Comparison of ENCODE assay signal across 8 mouse cellular contexts in genomic region chr15:102692991-102693411, GRCm38 (mm10). TPM values are rescaled to one million over a fixed set of nuclear protein-coding genes. Genes with fewer than 3 reads are reported as not detected.
DNase-seq lines count a peak whose midpoint lies in the region; ATAC-seq and TF ChIP-seq lines count a peak whose summit lies in the region.

No protein-coding gene starts in this region.

- 0 out of 4 replicates have a peak, but pooled peaks cover 0 to 3% of the 10 kb centered on the region in 2 experiments for H3K4me1 ChIP-seq in CH12.LX (ENCODE audit: control insufficient read depth in 1 of 2, insufficient read depth in 2 of 2)
- peaks cover 34% of the 10 kb centered on the region for H3K4me1 ChIP-seq in forebrain, embryonic 12.5 days
- no peaks in the 10 kb centered on the region; the same call in 1 of the 2 replicates for H3K4me1 ChIP-seq in lung, embryonic 14.5 days (ENCODE audit: insufficient read depth)
- H3K4me1 ChIP-seq in neural tube, embryonic 14.5 days (ENCODE audit: control insufficient read depth, insufficient read depth, low read length): peaks cover 27% of the 10 kb centered on the region; the same call in 1 of the 2 replicates

- in situ Hi-C loops in CH12.LX (cut with MboI; ENCODE audit: low pct_ligation_motif_present, low pct_unique_long_range_greater_than_20kb, low sequenced_read_pairs): no loop called here

- peaks cover 82% of the 10 kb centered on the region for H3K27me3 ChIP-seq in CH12.LX (replicated peaks)
- H3K27me3 ChIP-seq in forebrain, embryonic 12.5 days: peaks cover 87% of the 10 kb centered on the region
- peaks cover 63% of the 10 kb centered on the region for H3K27me3 ChIP-seq in lung, embryonic 14.5 days (ENCODE audit: insufficient read depth, low read length)
- peaks cover 11% of the 10 kb centered on the region for H3K27me3 ChIP-seq in neural tube, embryonic 14.5 days (ENCODE audit: control insufficient read depth, insufficient read depth, low read length)

- H3K4me3 ChIP-seq in CH12.LX (replicated peaks in 1 of 3; ENCODE audit: low read depth in 2 of 3, low read length in 2 of 3, poor library complexity in 1 of 3): peak overlapping the region in 1 of 3 experiments; percentile 37
- peak overlapping the region; percentile 43 for H3K4me3 ChIP-seq in forebrain, embryonic 12.5 days (replicated peaks)
- peak overlapping the region; percentile 45 for H3K4me3 ChIP-seq in lung, embryonic 14.5 days (ENCODE audit: low read depth, low read length)
- peak overlapping the region; percentile 40 for H3K4me3 ChIP-seq in neural tube, embryonic 14.5 days (ENCODE audit: low read depth, low read length)

- no peaks in the 10 kb centered on the region for H3K36me3 ChIP-seq in CH12.LX (replicated peaks in 1 of 2; ENCODE audit: control insufficient read depth in 1 of 2, insufficient read depth in 1 of 2, low read length in 1 of 2)
- no peaks in the 10 kb centered on the region for H3K36me3 ChIP-seq in forebrain, embryonic 12.5 days (replicated peaks)
- H3K36me3 ChIP-seq in lung, embryonic 14.5 days (ENCODE audit: insufficient read depth): no peaks in the 10 kb centered on the region
- no peaks in the 10 kb centered on the region for H3K36me3 ChIP-seq in neural tube, embryonic 14.5 days (ENCODE audit: control insufficient read depth, insufficient read depth, low read length)

- peak in 1 of 2 experiments; percentile 60; a peak in 2 of 4 replicates for TF ChIP-seq CTCF in CH12.LX (conservative IDR thresholded peaks at IDR 0.05 in 1 of 2, IDR thresholded peaks at IDR 0.05 in 1 of 2; ENCODE audit: low read depth in 2 of 2, low read length in 2 of 2)
- TF ChIP-seq CTCF in brain, embryonic 14.5 days (IDR thresholded peaks at IDR 0.05; ENCODE audit: borderline replicate concordance, extremely low read depth, insufficient read depth, insufficient read length): peak; percentile 72
- peak; percentile 66 for TF ChIP-seq CTCF in lung, embryonic 14.5 days (IDR thresholded peaks at IDR 0.05; ENCODE audit: low read depth)

- under 1% methylated on average over 31 of the region's 32 CpGs for WGBS in forebrain, embryonic 12.5 days
- under 1% methylated on average over 32 of the region's 32 CpGs for WGBS in lung, embryonic 14.5 days
- WGBS in neural tube, embryonic 14.5 days: under 1% methylated on average over 32 of the region's 32 CpGs

- TF ChIP-seq RAD21 in CH12.LX (IDR thresholded peaks at IDR 0.05; ENCODE audit: low read depth, low read length): no peak

- H3K9me3 ChIP-seq in CH12.LX (replicated peaks; ENCODE audit: low read length): peaks cover 5% of the 10 kb centered on the region
- H3K9me3 ChIP-seq in forebrain, embryonic 12.5 days: no peaks in the 10 kb centered on the region
- H3K9me3 ChIP-seq in lung, embryonic 14.5 days (ENCODE audit: low read depth, low read length): no peaks in the 10 kb centered on the region
- H3K9me3 ChIP-seq in neural tube, embryonic 14.5 days (ENCODE audit: control insufficient read depth, low read length): no peaks in the 10 kb centered on the region

- no peak overlapping the region for H3K9ac ChIP-seq in CH12.LX (ENCODE audit: insufficient read depth, low read depth)
- peak overlapping the region; percentile 50; the same call in 1 of the 2 replicates for H3K9ac ChIP-seq in forebrain, embryonic 12.5 days
- peak overlapping the region; percentile 40 for H3K9ac ChIP-seq in lung, embryonic 14.5 days
- H3K9ac ChIP-seq in neural tube, embryonic 14.5 days (replicated peaks; ENCODE audit: low read depth, low read length): peak overlapping the region; percentile 63

- intact Hi-C loops in heart, postnatal 25 days (cut with DNase I): loop anchor here (10.0 kb wide), 1 partner anchor 262 kb away; the partner anchor contains the start of gene Hoxc11

- no peak for TF ChIP-seq EP300 in CH12.LX (IDR thresholded peaks at IDR 0.05; ENCODE audit: low read length)

- no peak overlapping the region for H3K27ac ChIP-seq in CH12.LX (ENCODE audit: insufficient read depth, low read depth)
- peak overlapping the region; percentile 65 for H3K27ac ChIP-seq in forebrain, embryonic 12.5 days
- H3K27ac ChIP-seq in lung, embryonic 14.5 days (ENCODE audit: low read depth): no peak overlapping the region
- peak overlapping the region; percentile 90 for H3K27ac ChIP-seq in neural tube, embryonic 14.5 days (ENCODE audit: low read depth, low read length)

- dilution Hi-C loops in CH12.LX (cut with MboI; ENCODE audit: extremely low pct_ligation_motif_present, extremely low pct_unique_long_range_greater_than_20kb, low sequenced_read_pairs): no loop called here

- peak overlapping the region; percentile 61; the same call in 1 of the 2 replicates for H3K4me2 ChIP-seq in CH12.LX (ENCODE audit: insufficient read depth, low read depth, poor library complexity, severe bottlenecking)
- H3K4me2 ChIP-seq in forebrain, embryonic 12.5 days: peak overlapping the region; percentile 64
- H3K4me2 ChIP-seq in lung, embryonic 14.5 days: peak overlapping the region; percentile 83
- peak overlapping the region; percentile 85 for H3K4me2 ChIP-seq in neural tube, embryonic 14.5 days (ENCODE audit: low read depth, low read length)

- no peak for DNase-seq in CH12.LX (ENCODE audit: extremely low read depth)
- peak; percentile 92 for DNase-seq in brain, embryonic 14.5 days (ENCODE audit: low read depth)
- peak; percentile 17 for DNase-seq in heart, postnatal 25 days (ENCODE audit: low spot score)
- DNase-seq in kidney, postnatal 4 days: peak; percentile 81 to 86
- DNase-seq in lung, embryonic 14.5 days: peak; percentile 77
- peak; percentile 79 for DNase-seq in thymus, postnatal 4 days

- peak; percentile 90 for ATAC-seq in forebrain, embryonic 12.5 days (ENCODE audit: low FRiP score)
- ATAC-seq in lung, embryonic 14.5 days (ENCODE audit: insufficient read depth): peak; percentile 74
- peak; percentile 70 for ATAC-seq in neural tube, embryonic 14.5 days (ENCODE audit: low read depth)

- TF ChIP-seq POLR2A in CH12.LX (IDR thresholded peaks at IDR 0.05; ENCODE audit: low read depth, low read length): no peak
- peak; percentile 40; the same call in 1 of the 2 replicates for TF ChIP-seq POLR2A in brain, embryonic 14.5 days (IDR thresholded peaks at IDR 0.05; ENCODE audit: borderline replicate concordance, extremely low read depth, insufficient read depth, insufficient read length, poor library complexity, severe bottlenecking)

- no peaks in the 10 kb centered on the region for H3K79me2 ChIP-seq in CH12.LX (replicated peaks; ENCODE audit: control insufficient read depth, extremely low read depth, insufficient read depth, poor library complexity, severe bottlenecking)

TF ChIP-seq in CH12.LX, 34 proteins besides CTCF, POLR2A, EP300 and RAD21:
- TF ChIP-seq USF2 (conservative IDR thresholded peaks at IDR 0.05; ENCODE audit: low read depth, low read length) (no peak), ZMIZ1 (IDR thresholded peaks at IDR 0.05; ENCODE audit: low read depth, low read length) (no peak), BHLHE40 (IDR thresholded peaks at IDR 0.05; ENCODE audit: low read depth, low read length) (no peak), SIN3A (IDR thresholded peaks at IDR 0.05; ENCODE audit: low read length) (no peak), NELFE (IDR thresholded peaks at IDR 0.05; ENCODE audit: low read depth, low read length) (no peak), NRF1 (IDR thresholded peaks at IDR 0.05; ENCODE audit: low read depth, low read length) (no peak), MXI1 (IDR thresholded peaks at IDR 0.05; ENCODE audit: low read depth, low read length) (no peak), E2F4 (IDR thresholded peaks at IDR 0.05; ENCODE audit: insufficient replicate concordance, low read depth, low read length) (no peak), MAZ (IDR thresholded peaks at IDR 0.05; ENCODE audit: low read depth, low read length) (no peak), ZC3H11A (IDR thresholded peaks at IDR 0.05; ENCODE audit: low read depth, low read length) (no peak), CHD1 (IDR thresholded peaks at IDR 0.05; ENCODE audit: low read depth, low read length) (no peak), JUND (conservative IDR thresholded peaks at IDR 0.05; ENCODE audit: low read depth, low read length) (no peak), TCF12 (IDR thresholded peaks at IDR 0.05; ENCODE audit: low read depth, low read length) (no peak), ZNF384 (IDR thresholded peaks at IDR 0.05; ENCODE audit: low read depth, low read length) (no peak), USF1 (IDR thresholded peaks at IDR 0.05; ENCODE audit: low read depth, low read length) (no peak)

RNA-seq across cellular contexts. Expression of gene Atp5g2, which starts 20.8 kb away (rescaled TPM):
- total RNA-seq in CH12.LX (2012; rRNA removed) (571 and 589 TPM in 2 replicates), CH12.LX (2014; rRNA removed) (281 and 297 TPM in 2 replicates)
- polyA plus RNA-seq in CH12.LX (2012; ENCODE audit: insufficient read length, low read depth): 33.9 and 35.0 TPM in 2 replicates
- polyA plus RNA-seq in brain, embryonic 14.5 days (2012; rRNA removed): 462 and 655 TPM in 2 replicates
- polyA plus RNA-seq in forebrain, embryonic 12.5 days (2016; fragmentation: Nextera tagmentation; extraction: Ambion mirVana): 67.4 and 67.5 TPM in 2 replicates
- total RNA-seq in heart, postnatal 25 days (2021): 10 to 100 TPM; 38.9 to 50.4 TPM
- polyA plus RNA-seq in lung, embryonic 14.5 days (2014; fragmentation: Nextera tagmentation; extraction: Ambion mirVana): 94.8 and 97.4 TPM in 2 replicates
- polyA plus RNA-seq in neural tube, embryonic 14.5 days (2014; fragmentation: Nextera tagmentation; extraction: Ambion mirVana): 44.6 and 47.5 TPM in 2 replicates

RNA-seq across cellular contexts. Expression of gene Calcoco1, which starts 29.0 kb away (rescaled TPM):
- total RNA-seq in CH12.LX (2012; rRNA removed) (2.7 and 8.5 TPM in 2 replicates), CH12.LX (2014; rRNA removed) (3.6 and 4.5 TPM in 2 replicates)
- polyA plus RNA-seq in CH12.LX (2012; ENCODE audit: insufficient read length, low read depth): 7.6 and 9.7 TPM in 2 replicates
- 46.2 and 48.4 TPM in 2 replicates for polyA plus RNA-seq in brain, embryonic 14.5 days (2012; rRNA removed)
- 38.8 and 42.7 TPM in 2 replicates for polyA plus RNA-seq in forebrain, embryonic 12.5 days (2016; fragmentation: Nextera tagmentation; extraction: Ambion mirVana)
- total RNA-seq in heart, postnatal 25 days (2021): 100 to 1,000 TPM in 1 of 2 experiments, 10 to 100 TPM in 1; 93.5 to 106 TPM
- 35.5 and 36.4 TPM in 2 replicates for polyA plus RNA-seq in lung, embryonic 14.5 days (2014; fragmentation: Nextera tagmentation; extraction: Ambion mirVana)
- polyA plus RNA-seq in neural tube, embryonic 14.5 days (2014; fragmentation: Nextera tagmentation; extraction: Ambion mirVana): 23.5 and 29.3 TPM in 2 replicates

Comparison
In these comparisons a context has a peak if more than half of its experiments do, and no peak if none do; other contexts are left out.
1. H3K27ac ChIP-seq: peak in forebrain, embryonic 12.5 days (single experiment) and neural tube, embryonic 14.5 days (single experiment); none in CH12.LX (single experiment) and lung, embryonic 14.5 days (single experiment).
2. Peak in every context shown above with its lines, with median percentiles within 50 percentile points of each other: H3K4me2 ChIP-seq and ATAC-seq.